Mouse (Mus musculus) gastrocnemius, adult 8-10 months (tissue): ENCODE measurements around the gene Olfr1500. TPM values are rescaled to one million over a fixed set of nuclear protein-coding genes. Genes with fewer than 3 reads are reported as not detected.
"Not testable (repeated sequence)": the region's sequence is repeated elsewhere in the genome, so short reads cannot be mapped to it uniquely, and the experiment has no call there.

Experiments used
- DNase-seq, 2 experiments: peaks; one replicate each; pipeline ENCODE4 v3.0.0; 2022; ENCODE audit warnings: low spot score in 2 of 2
- total RNA-seq, 4 experiments: library from RNA; stranded (reverse); gene quantifications; 2 replicates each; pipeline ENCODE4 v1.2.4; 2022

The Olfr1500 gene
- total RNA-seq = not detected

GRCm38 (mm10) chr19:13830388-13830787, at the start of gene Olfr1500:
Gene Olfr1500, minus strand, starts transcription at chr19:13830488.
- no peak for DNase-seq

DNA sequence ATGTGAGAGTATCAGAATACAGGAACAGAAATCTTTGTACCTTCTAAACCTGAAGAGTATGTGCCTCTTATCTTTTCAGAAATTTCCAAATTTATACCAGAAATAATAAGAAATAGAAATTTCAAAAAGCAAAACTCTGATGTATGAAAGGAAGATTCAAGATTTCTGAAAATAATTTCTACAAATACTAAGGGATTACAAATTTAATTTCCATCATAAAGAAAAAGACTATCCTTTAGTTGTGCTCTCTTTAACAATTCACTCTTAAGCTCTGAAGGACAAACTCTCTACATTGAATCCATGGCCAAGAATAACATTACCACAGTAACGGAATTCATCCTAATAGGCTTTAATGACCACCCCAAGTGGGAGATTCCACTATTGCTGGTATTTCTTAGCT, 31.2 kb upstream of the Olfr1500 start, which contains the start of gene Olfr1502:
Gene Olfr1502, plus strand, starts transcription at position 301 of the 400 bp plus-strand sequence.
- no peak for DNase-seq

DNA sequence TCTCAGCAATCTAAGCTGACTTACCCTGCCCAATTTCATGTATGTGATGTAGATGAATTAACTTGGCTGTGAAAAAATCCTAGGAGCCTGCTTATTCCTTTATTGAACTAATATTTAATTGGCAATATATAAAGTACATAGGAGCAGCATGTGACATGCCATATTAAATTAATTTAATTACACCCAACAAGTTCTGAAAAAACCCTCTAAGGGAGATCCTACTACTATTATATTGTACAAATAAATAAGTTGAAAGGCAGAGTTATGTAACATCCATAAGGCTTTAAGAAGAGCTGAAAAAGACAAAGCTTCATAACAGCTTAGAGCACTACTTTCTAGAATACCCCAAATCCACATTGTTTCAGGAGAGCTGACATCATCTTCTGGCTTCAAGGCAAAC, 20.3 kb upstream of the Olfr1500 start, which contains the start of gene Olfr1501:
Gene Olfr1501, minus strand, starts transcription at position 101 of the 400 bp plus-strand sequence.
- DNase-seq = not testable (repeated sequence)

- DNase-seq = no peak
These were observed 1.8 kb downstream of the Olfr1500 start for GRCm38 (mm10) chr19:13828447-13828846.

DNA sequence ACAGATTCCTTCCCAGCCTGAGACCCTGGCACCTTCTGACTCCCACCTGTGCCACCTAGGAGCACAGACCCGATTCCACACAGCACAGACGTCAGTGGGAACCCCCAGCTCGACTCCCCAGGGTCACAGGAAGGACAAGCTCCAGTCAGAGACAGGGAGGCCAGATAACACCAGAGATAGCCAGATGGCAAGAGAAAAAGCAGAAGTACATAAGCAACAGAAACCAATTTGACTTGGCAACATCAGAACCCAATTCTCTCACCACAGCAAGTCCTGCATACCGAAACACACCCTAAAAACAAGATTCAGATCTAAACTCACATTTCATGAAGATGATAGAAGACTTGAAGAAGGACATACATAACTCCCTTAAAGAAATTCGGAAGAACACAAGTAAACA, 9.4 kb downstream of the Olfr1500 start:
- DNase-seq = no peak

GRCm38 (mm10) chr19:13819347-13819746, 10.9 kb downstream of the Olfr1500 start, which contains the start of gene Olfr1499:
Gene Olfr1499, minus strand, starts transcription at chr19:13819447.
- DNase-seq = no peak

DNA sequence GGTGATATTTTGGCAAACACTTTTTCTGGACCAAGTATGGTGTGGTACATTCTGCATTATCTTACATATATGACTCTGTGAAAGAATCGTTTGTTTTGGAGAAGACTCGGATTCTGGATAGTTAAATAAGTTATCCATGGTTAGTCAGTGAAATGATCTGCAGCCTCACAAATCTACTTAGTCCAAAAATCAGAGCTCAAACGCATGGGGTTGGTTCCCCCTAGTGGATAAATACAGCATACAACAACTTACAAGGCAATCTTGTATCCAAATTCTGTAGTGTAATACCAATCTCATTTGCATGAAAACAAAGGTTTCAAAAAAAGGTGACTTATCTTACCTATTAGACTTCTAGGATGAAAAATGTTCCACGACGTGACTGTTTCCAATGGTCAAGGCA, 11.5 kb downstream of the Olfr1500 start:
- no peak for DNase-seq

- no peak for DNase-seq
These were observed 17.5 kb downstream of the Olfr1500 start for GRCm38 (mm10) chr19:13812823-13813222.

DNA sequence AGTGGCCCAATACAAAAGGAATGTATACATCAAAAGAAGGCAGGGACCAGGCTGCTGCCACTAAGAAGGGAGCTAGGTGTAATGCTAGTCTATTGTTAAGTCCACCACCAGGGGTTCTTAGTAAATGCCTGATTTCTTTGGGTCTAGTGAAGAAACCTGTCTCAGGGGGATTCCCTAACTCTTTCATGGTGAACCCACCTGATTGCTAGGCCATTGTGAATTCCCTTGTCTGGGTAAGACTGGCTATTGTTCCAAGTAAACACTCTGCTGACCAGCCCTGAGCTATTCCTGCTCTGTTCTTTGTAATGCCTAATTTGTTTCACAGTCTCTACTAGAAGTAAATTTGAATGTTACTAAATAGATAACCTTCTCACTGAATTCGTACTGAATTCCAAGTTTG, 24.8 kb downstream of the Olfr1500 start:
- not testable (repeated sequence) for DNase-seq

- no peak for DNase-seq
These were observed 32.2 kb downstream of the Olfr1500 start, which contains the start of gene Olfr1497 for GRCm38 (mm10) chr19:13798102-13798501. Gene Olfr1497, minus strand, starts transcription at chr19:13798202.

DNA sequence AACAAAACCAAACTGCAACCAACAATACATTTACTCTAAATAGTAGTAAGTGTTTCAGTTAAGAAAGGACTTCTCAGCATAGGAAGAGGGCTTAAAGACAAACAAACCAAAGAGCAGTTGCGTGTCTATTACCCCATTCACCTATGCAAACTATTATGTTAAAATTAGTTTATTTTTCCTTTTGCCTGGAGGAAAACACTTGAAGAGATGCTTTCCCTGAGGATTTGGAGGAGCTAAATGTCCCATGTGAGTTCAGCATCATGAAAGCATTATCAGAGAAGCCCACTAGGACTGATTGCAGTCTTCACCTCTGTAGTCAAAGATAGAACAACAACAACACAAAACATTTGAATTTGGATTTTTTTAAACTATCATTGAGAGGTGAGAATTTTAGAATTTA, 52.7 kb downstream of the Olfr1500 start, which contains the start of gene Olfr1496:
Gene Olfr1496, plus strand, starts transcription at position 301 of the 400 bp plus-strand sequence.
- DNase-seq = no peak

Other genes starting within 250 kb of the Olfr1500 start
- gene Olfr1484, start 247.0 kb downstream of the Olfr1500 start, total RNA-seq = not detected
- gene Olfr1487, start 213.1 kb downstream of the Olfr1500 start, total RNA-seq = not detected
- not detected for gene Olfr1489, start 198.9 kb downstream of the Olfr1500 start, total RNA-seq
- gene Olfr1490, start 179.4 kb downstream of the Olfr1500 start, total RNA-seq = not detected
- not detected for gene Olfr1491, start 133.2 kb downstream of the Olfr1500 start, total RNA-seq
- not detected for gene Olfr1493-ps1, start 107.2 kb downstream of the Olfr1500 start, total RNA-seq
- gene Olfr1494, start 90.8 kb downstream of the Olfr1500 start, total RNA-seq = not detected
- gene Olfr1495, start 65.9 kb downstream of the Olfr1500 start, total RNA-seq = not detected
- gene Olfr1496, start 52.6 kb downstream of the Olfr1500 start, total RNA-seq = not detected
- gene Olfr1497, start 32.3 kb downstream of the Olfr1500 start, total RNA-seq = not detected
- gene Olfr1499, start 11.0 kb downstream of the Olfr1500 start, total RNA-seq = not detected
- not detected for gene Olfr1501, start 20.2 kb upstream of the Olfr1500 start, total RNA-seq
- not detected for gene Olfr1502, start 31.3 kb upstream of the Olfr1500 start, total RNA-seq
- not detected for gene Olfr1504, start 67.4 kb upstream of the Olfr1500 start, total RNA-seq
- gene Olfr1505, start 83.0 kb upstream of the Olfr1500 start, total RNA-seq = not detected